Comparison of ENCODE assay signal across 7 mouse cellular contexts in genomic region chr3:90615415-90615814, GRCm38 (mm10). TPM values are rescaled to one million over a fixed set of nuclear protein-coding genes. Genes with fewer than 3 reads are reported as not detected.
DNase-seq lines count a peak whose midpoint lies in the region; ATAC-seq and TF ChIP-seq lines count a peak whose summit lies in the region.

No protein-coding gene starts in this region.

- ATAC-seq in intestine, embryonic 15.5 days, result peak; percentile 76

- no peaks in the 10 kb centered on the region for H3K27me3 ChIP-seq in intestine, embryonic 15.5 days (replicated peaks)
- H3K27me3 ChIP-seq in midbrain, embryonic 10.5 days (ENCODE audit: low read depth, poor library complexity, severe bottlenecking), result peaks cover 14% of the 10 kb centered on the region
- no peaks in the 10 kb centered on the region for H3K27me3 ChIP-seq in small intestine, adult 2 months (ENCODE audit: control insufficient read depth, insufficient read depth, low read length)

- WGBS in intestine, embryonic 15.5 days, result 10% methylated on average over 7 of the region's 7 CpGs
- WGBS in midbrain, embryonic 10.5 days, result 11% methylated on average over 7 of the region's 7 CpGs
- WGBS in small intestine, adult 2 months, result 4% methylated on average over 7 of the region's 7 CpGs

- H3K9me3 ChIP-seq in intestine, embryonic 15.5 days, result no peaks in the 10 kb centered on the region
- no peaks in the 10 kb centered on the region for H3K9me3 ChIP-seq in midbrain, embryonic 10.5 days (replicated peaks)

- H3K4me3 ChIP-seq in intestine, embryonic 15.5 days (replicated peaks), result no peak overlapping the region
- H3K4me3 ChIP-seq in midbrain, embryonic 10.5 days, result no peak overlapping the region
- H3K4me3 ChIP-seq in small intestine, adult 2 months (ENCODE audit: low read depth, low read length), result peak overlapping the region; percentile 18; the same call in 1 of the 2 replicates

- DNase-seq in adrenal gland, adult (ENCODE audit: inconsistent age in 2 of 2, low spot score in 1 of 2), result peak; percentile 77 to 92
- DNase-seq in embryo, embryonic 10 days (ENCODE audit: low spot score), result peak; percentile 76
- DNase-seq in gastrocnemius, postnatal 25 days, result peak; percentile 66
- DNase-seq in left cerebral cortex, postnatal 25 days (ENCODE audit: low spot score in 2 of 2), result peak; percentile 69 to 85
- DNase-seq in midbrain, embryonic 10.5 days (ENCODE audit: low spot score), result peak; percentile 53

- no peak overlapping the region for H3K9ac ChIP-seq in intestine, embryonic 15.5 days

- H3K36me3 ChIP-seq in intestine, embryonic 15.5 days, result no peaks in the 10 kb centered on the region
- H3K36me3 ChIP-seq in midbrain, embryonic 10.5 days, result no peaks in the 10 kb centered on the region
- no peaks in the 10 kb centered on the region for H3K36me3 ChIP-seq in small intestine, adult 2 months (ENCODE audit: control insufficient read depth, insufficient read depth, low read length)

- peaks cover 20% of the 10 kb centered on the region for H3K4me1 ChIP-seq in intestine, embryonic 15.5 days (replicated peaks)
- peaks cover 13% of the 10 kb centered on the region for H3K4me1 ChIP-seq in midbrain, embryonic 10.5 days
- H3K4me1 ChIP-seq in small intestine, adult 2 months (ENCODE audit: control insufficient read depth, insufficient read depth, insufficient read length, low read length), result peaks cover 21% of the 10 kb centered on the region

- 0 out of 2 replicates have a peak overlapping the region, but pooled peaks have one; percentile 77 for H3K27ac ChIP-seq in intestine, embryonic 15.5 days
- no peak overlapping the region for H3K27ac ChIP-seq in midbrain, embryonic 10.5 days (replicated peaks)
- H3K27ac ChIP-seq in small intestine, adult 2 months (ENCODE audit: insufficient read depth, low read depth, low read length), result peak overlapping the region; percentile 20; the same call in 1 of the 2 replicates

- peak; percentile 82; the same call in 1 of the 2 replicates for TF ChIP-seq CTCF in small intestine, adult 2 months (IDR thresholded peaks at IDR 0.05; ENCODE audit: extremely low read depth, insufficient read length, insufficient replicate concordance, low read depth, low read length)

- H3K4me2 ChIP-seq in intestine, embryonic 15.5 days (replicated peaks), result peak overlapping the region; percentile 72

- TF ChIP-seq POLR2A in small intestine, adult 2 months (IDR thresholded peaks at IDR 0.05; ENCODE audit: low read depth, low read length), result no peak

- intact Hi-C loops in left cerebral cortex, postnatal 25 days (cut with DNase I), result loop anchor here (1.0 to 2.0 kb wide), 4 partner anchors 30 to 125 kb away; partner anchors contain the start of gene Snapin

RNA-seq across cellular contexts. Expression of gene S100a6, which starts 2.7 kb away (rescaled TPM):
- 100 to 1,000 TPM in 1 of 2 experiments, 10 to 100 TPM in 1; 65.8 to 112 TPM for total RNA-seq in gastrocnemius, postnatal 25 days (2021)
- polyA plus RNA-seq in intestine, embryonic 15.5 days (2015; fragmentation: Nextera tagmentation; extraction: Ambion mirVana), result 412 and 430 TPM in 2 replicates
- total RNA-seq in left cerebral cortex, postnatal 25 days (2021), result 10 to 100 TPM; 24.6 to 31.1 TPM
- polyA plus RNA-seq in midbrain, embryonic 10.5 days (2016; fragmentation: Nextera tagmentation; extraction: Ambion mirVana), result 14.0 and 23.4 TPM in 2 replicates
- polyA plus RNA-seq in small intestine, adult 2 months (2012; rRNA removed), result 234 and 369 TPM in 2 replicates

RNA-seq across cellular contexts. Expression of gene S100a5, which starts 7.1 kb away (rescaled TPM):
- total RNA-seq in gastrocnemius, postnatal 25 days (2021), result not detected
- 15.0 and 15.7 TPM in 2 replicates for polyA plus RNA-seq in intestine, embryonic 15.5 days (2015; fragmentation: Nextera tagmentation; extraction: Ambion mirVana)
- total RNA-seq in left cerebral cortex, postnatal 25 days (2021), result not detected
- polyA plus RNA-seq in midbrain, embryonic 10.5 days (2016; fragmentation: Nextera tagmentation; extraction: Ambion mirVana), result not detected in 2 replicates
- polyA plus RNA-seq in small intestine, adult 2 months (2012; rRNA removed), result not detected in 2 replicates

RNA-seq across cellular contexts. Expression of gene S100a4, which starts 11.8 kb away (rescaled TPM):
- 10 to 100 TPM; 11.3 to 23.2 TPM for total RNA-seq in gastrocnemius, postnatal 25 days (2021)
- 4.4 and 8.2 TPM in 2 replicates for polyA plus RNA-seq in intestine, embryonic 15.5 days (2015; fragmentation: Nextera tagmentation; extraction: Ambion mirVana)
- total RNA-seq in left cerebral cortex, postnatal 25 days (2021), result 1 to 10 TPM; 3.6 to 7.5 TPM
- 0.35 and 0.81 TPM in 2 replicates for polyA plus RNA-seq in midbrain, embryonic 10.5 days (2016; fragmentation: Nextera tagmentation; extraction: Ambion mirVana)
- polyA plus RNA-seq in small intestine, adult 2 months (2012; rRNA removed), result 1.8 and 3.7 TPM in 2 replicates

RNA-seq across cellular contexts. Expression of gene Gm42674, which starts 13.7 kb away (rescaled TPM):
- not detected for total RNA-seq in gastrocnemius, postnatal 25 days (2021)
- polyA plus RNA-seq in intestine, embryonic 15.5 days (2015; fragmentation: Nextera tagmentation; extraction: Ambion mirVana), result not detected in 2 replicates
- not detected for total RNA-seq in left cerebral cortex, postnatal 25 days (2021)
- polyA plus RNA-seq in midbrain, embryonic 10.5 days (2016; fragmentation: Nextera tagmentation; extraction: Ambion mirVana), result not detected in 2 replicates
- not detected in 2 replicates for polyA plus RNA-seq in small intestine, adult 2 months (2012; rRNA removed)

RNA-seq across cellular contexts. Expression of gene S100a2, which starts 25.4 kb away (rescaled TPM):
- not detected for total RNA-seq in gastrocnemius, postnatal 25 days (2021)
- polyA plus RNA-seq in intestine, embryonic 15.5 days (2015; fragmentation: Nextera tagmentation; extraction: Ambion mirVana), result not detected in 2 replicates
- total RNA-seq in left cerebral cortex, postnatal 25 days (2021), result not detected
- polyA plus RNA-seq in midbrain, embryonic 10.5 days (2016; fragmentation: Nextera tagmentation; extraction: Ambion mirVana), result not detected in 2 replicates
- not detected in 2 replicates for polyA plus RNA-seq in small intestine, adult 2 months (2012; rRNA removed)

Comparison
In these comparisons a context has a peak if more than half of its experiments do, and no peak if none do; other contexts are left out.
1. RNA of gene S100a5, which starts 7.1 kb away (polyA plus RNA-seq): 15.0 to 15.7 TPM in intestine, embryonic 15.5 days; not detected in midbrain, embryonic 10.5 days and not detected in small intestine, adult 2 months; every median in the first group is over 10 times any median in the second.
2. Peak in every context shown above with its lines, with median percentiles within 50 percentile points of each other: DNase-seq.